8 mouse cellular contexts compared by ENCODE assay signal in genomic region chr5:23598491-23598890, GRCm38 (mm10).
A peak's percentile ranks its signal among the peaks of the same experiment; 100 is the strongest.
DNase-seq lines count a peak whose midpoint lies in the region; ATAC-seq and TF ChIP-seq lines count a peak whose summit lies in the region.

No protein-coding gene starts in this region.

- 0 out of 2 replicates have a peak overlapping the region, but pooled peaks have one; percentile 1 for H3K9ac ChIP-seq in forebrain, postnatal 0 days
- no peak overlapping the region for H3K9ac ChIP-seq in forebrain, embryonic 11.5 days (ENCODE audit: low read length)
- H3K9ac ChIP-seq in intestine, postnatal 0 days (ENCODE audit: low read depth, low read length), result no peak overlapping the region
- no peak overlapping the region for H3K9ac ChIP-seq in liver, embryonic 11.5 days (ENCODE audit: low read depth, low read length)

- H3K36me3 ChIP-seq in forebrain, postnatal 0 days (ENCODE audit: insufficient read depth), result no peaks in the 10 kb centered on the region
- no peaks in the 10 kb centered on the region for H3K36me3 ChIP-seq in forebrain, embryonic 11.5 days (ENCODE audit: control insufficient read depth, insufficient read depth, low read length)
- peaks cover 4% of the 10 kb centered on the region; the same call in 1 of the 2 replicates for H3K36me3 ChIP-seq in intestine, postnatal 0 days (ENCODE audit: control insufficient read depth, insufficient read depth)
- no peaks in the 10 kb centered on the region for H3K36me3 ChIP-seq in liver, embryonic 11.5 days (ENCODE audit: control insufficient read depth, insufficient read depth, low read length)

- no peaks in the 10 kb centered on the region for H3K9me3 ChIP-seq in forebrain, postnatal 0 days (ENCODE audit: low read length)
- no peaks in the 10 kb centered on the region for H3K9me3 ChIP-seq in forebrain, embryonic 11.5 days (ENCODE audit: control insufficient read depth, low read length)
- H3K9me3 ChIP-seq in intestine, postnatal 0 days (ENCODE audit: control insufficient read depth), result no peaks in the 10 kb centered on the region
- no peaks in the 10 kb centered on the region for H3K9me3 ChIP-seq in liver, embryonic 11.5 days (ENCODE audit: control insufficient read depth, low read length)

- intact Hi-C loops in heart, postnatal 10 days (cut with DNase I), result no loop called here

- H3K27ac ChIP-seq in forebrain, postnatal 0 days (ENCODE audit: low read depth, low read length), result no peak overlapping the region
- no peak overlapping the region for H3K27ac ChIP-seq in forebrain, embryonic 11.5 days (ENCODE audit: low read depth, low read length)
- no peak overlapping the region for H3K27ac ChIP-seq in intestine, postnatal 0 days (ENCODE audit: low read depth, low read length)
- H3K27ac ChIP-seq in liver, embryonic 11.5 days (ENCODE audit: low read depth, low read length), result no peak overlapping the region

- DNase-seq in forebrain, postnatal 0 days, result no peak
- DNase-seq in forebrain, embryonic 11.5 days (ENCODE audit: low spot score), result no peak
- peak; percentile 56 to 66 for DNase-seq in cerebellum, postnatal 25 days
- DNase-seq in heart, postnatal 10 days, result peak; percentile 75 to 78
- peak; percentile 58 for DNase-seq in lung, postnatal 10 days
- DNase-seq in liver, embryonic 11.5 days (ENCODE audit: low spot score), result no peak
- DNase-seq in thymus, postnatal 36 days, result no peak

- no peaks in the 10 kb centered on the region for H3K4me1 ChIP-seq in forebrain, postnatal 0 days (ENCODE audit: insufficient read depth)
- no peaks in the 10 kb centered on the region for H3K4me1 ChIP-seq in forebrain, embryonic 11.5 days (replicated peaks; ENCODE audit: control insufficient read depth, insufficient read depth, low read length)
- 0 out of 2 replicates have a peak, but pooled peaks cover 2% of the 10 kb centered on the region for H3K4me1 ChIP-seq in intestine, postnatal 0 days (replicated peaks; ENCODE audit: control insufficient read depth, insufficient read depth, low read length)
- peaks cover 14% of the 10 kb centered on the region for H3K4me1 ChIP-seq in liver, embryonic 11.5 days (replicated peaks; ENCODE audit: control insufficient read depth, insufficient read depth, low read length)

- ATAC-seq in forebrain, postnatal 0 days, result no peak
- no peak for ATAC-seq in forebrain, embryonic 11.5 days (replicated peaks; ENCODE audit: low FRiP score)
- no peak for ATAC-seq in intestine, postnatal 0 days
- no peak for ATAC-seq in liver, embryonic 11.5 days (replicated peaks; ENCODE audit: low FRiP score)

- no peak overlapping the region for H3K4me3 ChIP-seq in forebrain, postnatal 0 days (ENCODE audit: low read depth, low read length)
- H3K4me3 ChIP-seq in forebrain, embryonic 11.5 days (ENCODE audit: low read depth, low read length), result no peak overlapping the region
- H3K4me3 ChIP-seq in intestine, postnatal 0 days (ENCODE audit: low read depth, low read length), result no peak overlapping the region
- H3K4me3 ChIP-seq in liver, embryonic 11.5 days (ENCODE audit: low read depth, low read length), result no peak overlapping the region

- no peak for TF ChIP-seq CTCF in forebrain, postnatal 0 days (IDR thresholded peaks at IDR 0.05; ENCODE audit: low read depth)
- TF ChIP-seq CTCF in intestine, postnatal 0 days (IDR thresholded peaks at IDR 0.05; ENCODE audit: low read depth), result no peak

- no peak overlapping the region for H3K4me2 ChIP-seq in forebrain, postnatal 0 days (ENCODE audit: low read depth)
- no peak overlapping the region for H3K4me2 ChIP-seq in forebrain, embryonic 11.5 days (ENCODE audit: low read depth, low read length, severe bottlenecking)
- H3K4me2 ChIP-seq in intestine, postnatal 0 days (replicated peaks; ENCODE audit: low read depth), result no peak overlapping the region
- H3K4me2 ChIP-seq in liver, embryonic 11.5 days, result no peak overlapping the region

- whole genome bisulfite sequencing in forebrain, postnatal 0 days, result 54% methylated on average over 12 of the region's 12 CpGs
- WGBS in forebrain, embryonic 11.5 days, result 68% methylated on average over 12 of the region's 12 CpGs
- WGBS in intestine, postnatal 0 days, result 68% methylated on average over 12 of the region's 12 CpGs
- 71% methylated on average over 12 of the region's 12 CpGs for WGBS in liver, embryonic 11.5 days

- H3K27me3 ChIP-seq in forebrain, postnatal 0 days (ENCODE audit: insufficient read depth, low read length), result no peaks in the 10 kb centered on the region
- no peaks in the 10 kb centered on the region for H3K27me3 ChIP-seq in forebrain, embryonic 11.5 days (ENCODE audit: control insufficient read depth, insufficient read depth, low read length)
- no peaks in the 10 kb centered on the region for H3K27me3 ChIP-seq in intestine, postnatal 0 days (replicated peaks; ENCODE audit: control insufficient read depth, insufficient read depth, low read length)
- no peaks in the 10 kb centered on the region for H3K27me3 ChIP-seq in liver, embryonic 11.5 days (replicated peaks; ENCODE audit: control insufficient read depth, insufficient read depth, low read length)

Comparison
In these comparisons a context has a peak if more than half of its experiments do, and no peak if none do; other contexts are left out.
1. DNase-seq: peak in cerebellum, postnatal 25 days (2 of 2), heart, postnatal 10 days (2 of 2) and lung, postnatal 10 days (single experiment); none in forebrain, postnatal 0 days (single experiment), forebrain, embryonic 11.5 days (single experiment), liver, embryonic 11.5 days (single experiment) and thymus, postnatal 36 days (0 of 2).